Mouse (Mus musculus) stomach, postnatal 0 days (tissue): ENCODE measurements at regions not wholly inside any gene's neighbourhood (a gene's known extent, or its start where the extent isn't known, plus 50 kb on each side); places are given as distances from the start of the nearest gene placed in this dataset.

ENCODE experiments used
- ATAC-seq: fragments of 200-750 bp; cut with Nextera tagmentation; 2 replicates; pipeline ENCODE4 v1.8.0; 2017; ENCODE audit not compliant: low FRiP score, low TSS enrichment
- DNase-seq: peaks from one replicate; pipeline ENCODE4 v3.0.0-alpha.2; 2016; ENCODE audit warnings: low spot score
- H3K27ac ChIP-seq: fragments of 300-500 bp; sonication (generic); replicated peaks from 2 replicates; pipeline ENCODE4 v1.5.1; 2014; ENCODE audit warnings: mild to moderate bottlenecking, control low read depth
- H3K27me3 ChIP-seq: fragments of 300-500 bp; sonication (generic); 2 replicates; pipeline ENCODE4 v1.6.1; 2014; ENCODE audit warnings: low read length; ENCODE audit not compliant: control insufficient read depth, insufficient read depth
- H3K36me3 ChIP-seq: fragments of 300-500 bp; sonication (generic); 2 replicates; pipeline ENCODE4 v1.6.1; 2014; ENCODE audit warnings: low read length, mixed read lengths; ENCODE audit not compliant: control insufficient read depth, insufficient read depth
- H3K4me1 ChIP-seq: fragments of 300-500 bp; sonication (generic); replicated peaks from 2 replicates; pipeline ENCODE4 v1.6.1; 2014; ENCODE audit warnings: antibody characterized with exemption; ENCODE audit not compliant: control insufficient read depth, insufficient read depth
- H3K4me2 ChIP-seq: fragments of 300-500 bp; sonication (generic); replicated peaks from 2 replicates; pipeline ENCODE4 v1.6.1; 2014; ENCODE audit warnings: low read depth, mild to moderate bottlenecking, control low read depth, moderate library complexity
- H3K4me3 ChIP-seq: fragments of 300-500 bp; sonication (generic); 2 replicates; pipeline ENCODE4 v1.5.1; 2014; ENCODE audit warnings: low read depth, low read length, control low read depth
- H3K9ac ChIP-seq: fragments of 300-500 bp; sonication (generic); 2 replicates; pipeline ENCODE4 v1.6.1; 2014; ENCODE audit warnings: mild to moderate bottlenecking, low read length, control low read depth, mixed read lengths
- H3K9me3 ChIP-seq: fragments of 300-500 bp; sonication (generic); 2 replicates; pipeline ENCODE4 v1.6.1; 2016; ENCODE audit warnings: low read length; ENCODE audit not compliant: control insufficient read depth
- CTCF ChIP-seq: IDR thresholded peaks from 2 replicates; pipeline ENCODE4 v1.5.1; 2016; ENCODE audit warnings: antibody characterized with exemption, low read depth, mild to moderate bottlenecking, moderate library complexity
- EP300 ChIP-seq: optimal IDR thresholded peaks from 2 replicates; pipeline ENCODE3; 2016; ENCODE audit warnings: antibody characterized with exemption
- WGBS: fragments of 180-500 bp; shearing (Covaris S2); extraction: QIAGEN DNeasy Blood & Tissue Kit; methylation state at CpG from one replicate; pipeline ENCODE4 v1.1.7; 2014; 5-methylcytosine and 5-hydroxymethylcytosine counted together

DNA sequence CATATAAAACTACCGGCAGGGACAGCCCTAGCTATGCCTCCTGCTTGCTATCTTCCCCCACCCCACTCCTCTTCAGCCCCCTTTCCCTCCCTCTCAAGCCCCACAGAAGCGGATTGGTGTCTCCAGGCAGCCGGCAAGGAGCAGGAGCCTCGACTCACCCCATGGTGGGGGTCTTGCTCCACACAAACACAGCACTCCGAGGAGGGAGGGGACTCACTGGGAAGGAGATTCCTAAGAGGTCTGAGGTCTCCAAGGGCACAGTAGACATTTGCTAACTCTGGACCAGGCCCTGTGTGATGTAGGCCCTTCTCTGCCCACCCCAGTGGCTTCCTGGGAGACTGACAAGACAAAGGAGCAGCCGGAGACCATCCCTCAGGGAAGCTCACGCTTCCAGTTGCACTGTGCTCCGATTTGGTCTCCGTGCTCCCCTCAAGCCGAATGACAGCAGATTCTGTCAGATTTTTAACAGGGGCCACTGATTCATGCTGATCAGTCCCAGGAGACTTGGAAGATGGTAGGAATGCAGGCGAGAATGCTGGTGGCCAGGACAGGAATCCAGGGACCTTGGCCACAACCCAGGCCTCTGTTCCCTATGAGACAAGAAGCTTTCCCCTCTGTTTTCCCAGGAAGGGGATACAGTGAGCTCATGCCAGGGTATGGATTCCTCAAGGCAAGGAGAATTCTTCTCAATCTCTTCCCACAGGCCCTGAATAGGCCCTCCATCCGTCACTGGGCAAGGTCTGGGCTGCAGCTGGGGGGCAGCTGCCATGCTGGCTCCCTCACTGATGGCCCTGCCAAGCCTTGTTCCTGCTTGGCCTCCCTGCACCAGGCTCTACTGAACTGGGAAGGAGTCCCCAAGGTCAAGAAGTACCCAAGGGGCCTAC is 55.2 kb upstream of the Dlk1 start:
- 67% methylated on average over 12 of the region's 12 CpGs for WGBS
- Histone ChIP-seq H3K36me3 (no peaks in the 10 kb centered on the region), H3K27me3 (no peaks in the 10 kb centered on the region), H3K9ac (no peak overlapping the region; the same call in 1 of the 2 replicates), H3K4me1 (0 out of 2 replicates have a peak, but pooled peaks cover 5% of the 10 kb centered on the region), H3K4me3 (no peak overlapping the region), H3K27ac (no peak overlapping the region), H3K9me3 (no peaks in the 10 kb centered on the region), H3K4me2 (no peak overlapping the region)
- DNase-seq (no peak), ATAC-seq (no peak)
- TF ChIP-seq CTCF (peak; percentile 56), EP300 (no peak)

GRCm38 (mm10) chr12:109398473-109398872 is 54.1 kb upstream of the Dlk1 start:
- 82% methylated on average over 7 of the region's 7 CpGs for WGBS
- no peak overlapping the region for H3K27ac ChIP-seq

GRCm38 (mm10) chr12:109398951-109399350 is 53.7 kb upstream of the Dlk1 start:
- no peak overlapping the region for H3K4me3 ChIP-seq
- H3K27ac ChIP-seq = peak overlapping the region; percentile 56
- no peak for DNase-seq
- H3K27me3 ChIP-seq = no peaks in the 10 kb centered on the region
- WGBS = 16% methylated on average over 6 of the region's 6 CpGs
- no peaks in the 10 kb centered on the region for H3K9me3 ChIP-seq
- H3K4me2 ChIP-seq = no peak overlapping the region
- TF ChIP-seq EP300 = no peak
- no peak for TF ChIP-seq CTCF
- no peak overlapping the region for H3K9ac ChIP-seq
- no peaks in the 10 kb centered on the region for H3K36me3 ChIP-seq
- H3K4me1 ChIP-seq = peaks cover 7% of the 10 kb centered on the region; the same call in 1 of the 2 replicates
- no peak for ATAC-seq

More at GRCm38 (mm10) chr12:109398473-109398872, 54.1 kb upstream of the Dlk1 start:
- no peak for TF ChIP-seq CTCF
- TF ChIP-seq EP300 = no peak
- H3K27me3 ChIP-seq = no peaks in the 10 kb centered on the region
- DNase-seq (no peak), ATAC-seq (no peak)
- H3K9me3 ChIP-seq = no peaks in the 10 kb centered on the region
- H3K4me2 ChIP-seq = no peak overlapping the region
- H3K36me3 ChIP-seq = no peaks in the 10 kb centered on the region
- H3K4me1 ChIP-seq = peaks cover 7% of the 10 kb centered on the region; the same call in 1 of the 2 replicates
- no peak overlapping the region for H3K4me3 ChIP-seq
- no peak overlapping the region for H3K9ac ChIP-seq

- Histone ChIP-seq H3K9me3 (no peaks in the 10 kb centered on the region), H3K4me3 (no peak overlapping the region)
Measured at GRCm38 (mm10) chr12:109399591-109399990, 53.0 kb upstream of the Dlk1 start.

DNA sequence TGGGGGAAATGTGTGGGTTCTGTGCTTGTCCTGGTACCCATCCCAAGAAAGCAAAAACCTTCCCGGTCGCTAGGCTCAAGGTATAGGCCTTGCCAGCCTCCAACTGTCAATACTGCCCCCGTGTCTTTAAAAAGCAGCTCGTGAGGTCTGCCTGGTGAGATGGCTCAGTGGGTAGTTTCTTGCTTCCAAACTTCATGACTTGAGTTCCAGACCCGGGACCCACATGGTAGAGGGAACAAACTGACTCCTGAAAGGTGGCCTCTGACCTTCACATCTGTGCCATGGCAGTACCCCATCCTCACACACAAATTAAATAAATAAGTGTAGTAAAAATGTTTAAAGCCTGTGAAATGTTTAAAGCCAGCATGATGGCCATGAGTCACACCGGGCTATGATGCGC is 52.6 kb upstream of the Dlk1 start:
- Histone ChIP-seq H3K4me3 (no peak overlapping the region), H3K9me3 (no peaks in the 10 kb centered on the region), H3K36me3 (no peaks in the 10 kb centered on the region), H3K27me3 (no peaks in the 10 kb centered on the region), H3K4me1 (peaks cover 7% of the 10 kb centered on the region; the same call in 1 of the 2 replicates), H3K27ac (peak overlapping the region; percentile 63), H3K9ac (no peak overlapping the region), H3K4me2 (no peak overlapping the region)
- TF ChIP-seq CTCF = no peak
- TF ChIP-seq EP300 = no peak
- ATAC-seq (no peak), DNase-seq (no peak)
- 70% methylated on average over 7 of the region's 7 CpGs for WGBS

More at GRCm38 (mm10) chr12:109399591-109399990, 53.0 kb upstream of the Dlk1 start:
- Histone ChIP-seq H3K27ac (peak overlapping the region; percentile 63), H3K9ac (no peak overlapping the region), H3K4me1 (peaks cover 7% of the 10 kb centered on the region; the same call in 1 of the 2 replicates), H3K36me3 (no peaks in the 10 kb centered on the region), H3K4me2 (no peak overlapping the region; the same call in 1 of the 2 replicates), H3K27me3 (no peaks in the 10 kb centered on the region)
- TF ChIP-seq EP300 (no peak), CTCF (no peak)
- 18% methylated on average over 22 of the region's 22 CpGs for whole genome bisulfite sequencing
- DNase-seq (peak; percentile 24), ATAC-seq (no peak)
